Mouse (Mus musculus) MEL (cell line): Measurements from ENCODE around the gene Olfr1393.

ENCODE experiments used
- BHLHE40 ChIP-seq: IDR thresholded peaks from 2 replicates; pipeline ENCODE4 v1.6.1; 2012; ENCODE audit warnings: low read depth, mild to moderate bottlenecking, inconsistent platforms, low read length, improper control_type of control experiment, borderline replicate concordance
- CHD2 ChIP-seq: IDR thresholded peaks from 2 replicates; pipeline ENCODE4 v1.6.1; 2011; ENCODE audit warnings: low read length, improper control_type of control experiment
- CTCF ChIP-seq, 3 experiments: IDR thresholded peaks in 2 of 3; conservative IDR thresholded peaks in 1 of 3; 2 replicates each; pipeline ENCODE4 v1.5.1; 2011 to 2012; ENCODE audit warnings: low read length in 3 of 3, low read depth in 2 of 3, mild to moderate bottlenecking in 2 of 3, improper control_type of control experiment in 1 of 3, inconsistent platforms in 1 of 3, mixed read lengths in 1 of 3, moderate library complexity in 1 of 3; ENCODE audit not compliant: control insufficient read depth in 1 of 3, insufficient read depth in 1 of 3, poor library complexity in 1 of 3, severe bottlenecking in 1 of 3
- E2F4 ChIP-seq: IDR thresholded peaks from 2 replicates; pipeline ENCODE4 v1.6.1; 2011; ENCODE audit warnings: low read depth, low read length, improper control_type of control experiment, borderline replicate concordance
- EP300 ChIP-seq, 2 experiments: IDR thresholded peaks; 2 replicates each; pipeline ENCODE4 v1.6.1; 2011; ENCODE audit warnings: improper control_type of control experiment in 2 of 2, low read length in 2 of 2, low read depth in 1 of 2, mild to moderate bottlenecking in 1 of 2
- HCFC1 ChIP-seq: IDR thresholded peaks from 2 replicates; pipeline ENCODE4 v1.6.1; 2012; ENCODE audit warnings: low read depth, mild to moderate bottlenecking, inconsistent platforms, low read length, improper control_type of control experiment, moderate library complexity
- MAFK ChIP-seq: IDR thresholded peaks from 2 replicates; pipeline ENCODE4 v1.6.1; 2011; ENCODE audit warnings: low read depth, mild to moderate bottlenecking, low read length, improper control_type of control experiment, borderline replicate concordance
- MAX ChIP-seq: IDR thresholded peaks from 2 replicates; pipeline ENCODE4 v1.6.1; 2011; ENCODE audit warnings: low read length, improper control_type of control experiment
- MAZ ChIP-seq: IDR thresholded peaks from 2 replicates; pipeline ENCODE4 v1.6.1; 2012; ENCODE audit warnings: low read depth, mild to moderate bottlenecking, inconsistent platforms, low read length, improper control_type of control experiment
- RAD21 ChIP-seq: IDR thresholded peaks from 2 replicates; pipeline ENCODE4 v1.6.1; 2011; ENCODE audit warnings: mild to moderate bottlenecking, low read depth, low read length, improper control_type of control experiment
- TBP ChIP-seq: IDR thresholded peaks from 2 replicates; pipeline ENCODE4 v1.8.0; 2011; ENCODE audit warnings: low read depth, low read length, improper control_type of control experiment
- UBTF ChIP-seq: IDR thresholded peaks from 2 replicates; pipeline ENCODE4 v1.6.1; 2012; ENCODE audit warnings: low read depth, mild to moderate bottlenecking, inconsistent platforms, low read length, improper control_type of control experiment, moderate library complexity, borderline replicate concordance; ENCODE audit not compliant: insufficient read depth
- ZMIZ1 ChIP-seq: IDR thresholded peaks from 2 replicates; pipeline ENCODE4 v1.6.1; 2012; ENCODE audit warnings: low read depth, mild to moderate bottlenecking, inconsistent platforms, low read length, improper control_type of control experiment, moderate library complexity

- TF ChIP-seq CTCF (IDR thresholded peaks at IDR 0.05 in 2 of 3, conservative IDR thresholded peaks at IDR 0.05 in 1 of 3; ENCODE audit: control insufficient read depth in 1 of 3, insufficient read depth in 1 of 3, low read depth in 2 of 3, low read length in 3 of 3, poor library complexity in 1 of 3, severe bottlenecking in 1 of 3), result no peak
- TF ChIP-seq E2F4, result no peak
- no peak for TF ChIP-seq MAFK
- TF ChIP-seq MAX, result no peak
- TF ChIP-seq MAZ, result no peak
- TF ChIP-seq RAD21, result no peak
- TF ChIP-seq UBTF, result no peak
- TF ChIP-seq TBP, result no peak
- TF ChIP-seq BHLHE40, result no peak
- no peak for TF ChIP-seq EP300 (IDR thresholded peaks at IDR 0.05; ENCODE audit: low read depth in 1 of 2, low read length in 2 of 2)
- TF ChIP-seq CHD2, result no peak
- TF ChIP-seq ZMIZ1, result no peak
- TF ChIP-seq HCFC1, result no peak
These were observed 41.2 kb upstream of the Olfr1393 start for GRCm38 (mm10) chr11:49236891-49237290.
